Mouse (Mus musculus) heart, embryonic 12.5 days (tissue): ENCODE measurements around the gene Rnpepl1. TPM values are rescaled to one million over a fixed set of nuclear protein-coding genes. Genes with fewer than 3 reads are reported as not detected.

Experiments
- ATAC-seq: fragments of 200-750 bp; cut with Nextera tagmentation; 2 replicates; pipeline ENCODE4 v1.8.0; 2017; ENCODE audit warnings: moderate TSS enrichment, moderate library complexity; ENCODE audit not compliant: insufficient number of reproducible peaks, low FRiP score
- H3K27ac ChIP-seq: fragments of 300-500 bp; sonication (generic); 2 replicates; pipeline ENCODE4 v1.5.1; 2016; ENCODE audit warnings: mild to moderate bottlenecking, moderate library complexity; ENCODE audit not compliant: poor library complexity, severe bottlenecking
- H3K27me3 ChIP-seq: fragments of 300-500 bp; sonication (generic); replicated peaks from 2 replicates; pipeline ENCODE4 v1.6.1; 2016; ENCODE audit warnings: mild to moderate bottlenecking, moderate library complexity
- H3K36me3 ChIP-seq: fragments of 300-500 bp; sonication (generic); 2 replicates; pipeline ENCODE4 v1.6.1; 2016; ENCODE audit warnings: mild to moderate bottlenecking, moderate library complexity
- H3K4me1 ChIP-seq: fragments of 300-500 bp; sonication (generic); replicated peaks from 2 replicates; pipeline ENCODE4 v1.6.1; 2016; ENCODE audit warnings: mild to moderate bottlenecking
- H3K4me2 ChIP-seq: fragments of 300-500 bp; sonication (generic); 2 replicates; pipeline ENCODE4 v1.6.1; 2016; ENCODE audit warnings: mild to moderate bottlenecking, moderate library complexity
- H3K4me3 ChIP-seq: fragments of 300-500 bp; sonication (generic); 2 replicates; pipeline ENCODE4 v1.5.1; 2016; ENCODE audit warnings: mild to moderate bottlenecking
- H3K9ac ChIP-seq: fragments of 300-500 bp; sonication (generic); 2 replicates; pipeline ENCODE4 v1.6.1; 2016; ENCODE audit warnings: mild to moderate bottlenecking, moderate library complexity
- H3K9me3 ChIP-seq: fragments of 300-500 bp; sonication (generic); replicated peaks from 2 replicates; pipeline ENCODE4 v1.6.1; 2016; ENCODE audit warnings: mild to moderate bottlenecking, moderate library complexity
- WGBS: fragments of 180-500 bp; shearing (Covaris S2); methylation state at CpG from one replicate; pipeline ENCODE4 v1.1.7; 2016; 5-methylcytosine and 5-hydroxymethylcytosine counted together
- polyA plus RNA-seq: library from polyadenylated mRNA; unstranded; fragments of >200 nt; fragmentation: Nextera tagmentation; extraction: Ambion mirVana; gene quantifications from 2 replicates; pipeline ENCODE4 v1.2.1, GENCODE M21; 2016

Gene Rnpepl1
- polyA plus RNA-seq, 1 experiment from 2014 or later: 38.9 TPM

DNA sequence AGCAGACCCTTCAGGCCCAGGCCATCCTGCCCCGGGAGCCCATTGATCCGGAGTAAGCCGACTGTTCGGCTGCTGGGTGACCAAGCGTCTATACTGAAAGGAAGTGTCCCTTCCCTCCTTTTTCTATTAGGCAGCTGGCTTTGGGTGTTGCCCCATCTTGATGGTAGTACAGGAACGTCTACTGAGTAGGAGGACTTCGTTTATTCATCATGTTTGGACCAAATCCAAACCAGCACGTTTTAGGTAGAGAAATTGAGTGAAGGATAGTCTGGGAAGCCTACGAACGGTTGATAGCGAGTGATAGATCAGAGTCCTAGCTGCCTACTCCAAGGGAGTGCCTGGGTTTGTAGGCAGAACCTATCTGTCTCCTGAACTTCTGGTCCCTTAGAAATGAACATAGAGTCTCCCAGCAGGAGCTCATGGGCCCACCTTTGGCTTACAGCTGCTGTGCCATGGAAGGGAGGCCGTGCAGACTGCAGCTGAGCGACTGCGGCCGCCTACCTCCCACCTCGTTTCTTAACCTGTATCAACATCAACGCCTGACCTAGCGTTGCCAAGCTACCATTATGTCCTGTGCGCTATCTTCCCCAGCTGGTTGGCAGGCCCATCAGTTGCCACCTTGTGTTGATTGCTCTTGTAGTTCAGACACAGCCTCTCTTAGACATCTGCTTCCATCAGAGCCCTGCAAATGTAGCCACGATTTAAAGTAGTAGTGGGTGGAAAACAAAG, 2.8 kb upstream of the Rnpepl1 start:
- Histone ChIP-seq H3K27ac (no peak overlapping the region), H3K9me3 (no peaks in the 10 kb centered on the region), H3K4me3 (peak overlapping the region; percentile 74), H3K27me3 (0 out of 2 replicates have a peak, but pooled peaks cover 4% of the 10 kb centered on the region), H3K4me2 (peak overlapping the region; percentile 77), H3K36me3 (no peaks in the 10 kb centered on the region), H3K9ac (0 out of 2 replicates have a peak overlapping the region, but pooled peaks have one; percentile 62), H3K4me1 (peaks cover 35% of the 10 kb centered on the region)
- ATAC-seq: no peak
- WGBS: 41% methylated on average over 20 of the region's 20 CpGs

DNA sequence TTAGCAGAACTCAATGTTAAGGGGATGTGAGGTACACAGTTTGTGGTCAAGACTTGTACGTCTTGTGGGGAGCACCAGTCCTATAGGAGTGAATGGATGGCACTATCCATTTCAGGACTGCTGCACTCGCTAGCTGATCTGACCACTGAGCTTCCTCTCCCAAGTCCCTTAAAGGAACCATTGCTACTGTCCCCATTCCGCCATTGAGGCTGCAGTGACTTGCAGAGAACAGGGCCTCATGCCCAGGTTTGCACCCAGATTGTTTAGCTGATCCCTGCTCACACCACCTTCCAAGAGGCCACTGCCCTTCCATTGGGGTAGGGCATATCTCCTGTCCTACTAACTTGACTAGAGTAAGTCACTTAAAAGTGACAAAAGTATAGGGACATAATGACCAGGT, 1.9 kb upstream of the Rnpepl1 start:
- Histone ChIP-seq H3K27ac (no peak overlapping the region), H3K4me2 (no peak overlapping the region), H3K4me1 (peaks cover 32% of the 10 kb centered on the region), H3K4me3 (no peak overlapping the region), H3K9me3 (no peaks in the 10 kb centered on the region), H3K36me3 (no peaks in the 10 kb centered on the region), H3K9ac (no peak overlapping the region), H3K27me3 (0 out of 2 replicates have a peak, but pooled peaks cover 4% of the 10 kb centered on the region)
- WGBS: 87% methylated on average over 3 of the region's 3 CpGs
- no peak for ATAC-seq

GRCm38 (mm10) chr1:92909068-92909467, 1.5 kb upstream of the Rnpepl1 start:
- H3K4me1 ChIP-seq: peaks cover 32% of the 10 kb centered on the region
- H3K9ac ChIP-seq: no peak overlapping the region
- H3K27me3 ChIP-seq: 0 out of 2 replicates have a peak, but pooled peaks cover 4% of the 10 kb centered on the region
- no peak for ATAC-seq
- peaks cover 4% of the 10 kb centered on the region; the same call in 1 of the 2 replicates for H3K36me3 ChIP-seq
- no peak overlapping the region for H3K4me2 ChIP-seq
- no peak overlapping the region for H3K27ac ChIP-seq
- WGBS: 67% methylated on average over 4 of the region's 4 CpGs
- no peak overlapping the region for H3K4me3 ChIP-seq
- no peaks in the 10 kb centered on the region for H3K9me3 ChIP-seq

- peak overlapping the region; percentile 83 for H3K27ac ChIP-seq
- H3K4me3 ChIP-seq: peak overlapping the region; percentile 83
- H3K36me3 ChIP-seq: peaks cover 24% of the 10 kb centered on the region
- WGBS: 4% methylated on average over 74 of the region's 85 CpGs
- H3K27me3 ChIP-seq: no peaks in the 10 kb centered on the region
- peaks cover 32% of the 10 kb centered on the region for H3K4me1 ChIP-seq
- H3K4me2 ChIP-seq: peak overlapping the region; percentile 92
- peak; percentile 43; the same call in 1 of the 2 replicates for ATAC-seq
- no peaks in the 10 kb centered on the region for H3K9me3 ChIP-seq
- peak overlapping the region; percentile 95 for H3K9ac ChIP-seq
These were observed 540 bp downstream of the Rnpepl1 start for GRCm38 (mm10) chr1:92910925-92911720.

DNA sequence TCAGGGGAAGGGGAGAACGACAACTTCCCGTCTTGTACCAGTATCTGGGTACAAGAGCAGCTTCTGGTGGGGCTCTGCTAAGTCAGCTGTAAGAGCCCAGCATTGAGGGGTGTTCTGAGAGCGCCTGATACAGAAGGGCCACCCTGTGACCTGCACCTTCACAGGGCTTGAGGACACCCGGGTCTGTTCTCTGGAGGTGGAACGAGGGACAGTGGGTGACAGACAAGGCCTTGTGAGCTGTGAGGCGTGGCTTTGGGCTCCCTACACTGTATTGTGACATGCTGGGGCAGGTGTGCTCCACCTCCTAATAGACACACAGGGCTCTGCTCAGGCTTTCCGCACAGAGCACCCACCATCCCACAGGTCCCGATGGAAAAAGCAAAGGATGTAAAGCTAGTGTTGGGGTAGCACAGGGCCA, 1.1 kb downstream of the Rnpepl1 start:
- H3K4me3 ChIP-seq: peak overlapping the region; percentile 83
- H3K4me2 ChIP-seq: peak overlapping the region; percentile 92
- H3K27ac ChIP-seq: no peak overlapping the region
- H3K4me1 ChIP-seq: peaks cover 32% of the 10 kb centered on the region
- peaks cover 30% of the 10 kb centered on the region for H3K36me3 ChIP-seq
- no peaks in the 10 kb centered on the region for H3K27me3 ChIP-seq
- WGBS: 40% methylated on average over 8 of the region's 8 CpGs
- peak overlapping the region; percentile 95 for H3K9ac ChIP-seq
- no peak for ATAC-seq
- no peaks in the 10 kb centered on the region for H3K9me3 ChIP-seq

DNA sequence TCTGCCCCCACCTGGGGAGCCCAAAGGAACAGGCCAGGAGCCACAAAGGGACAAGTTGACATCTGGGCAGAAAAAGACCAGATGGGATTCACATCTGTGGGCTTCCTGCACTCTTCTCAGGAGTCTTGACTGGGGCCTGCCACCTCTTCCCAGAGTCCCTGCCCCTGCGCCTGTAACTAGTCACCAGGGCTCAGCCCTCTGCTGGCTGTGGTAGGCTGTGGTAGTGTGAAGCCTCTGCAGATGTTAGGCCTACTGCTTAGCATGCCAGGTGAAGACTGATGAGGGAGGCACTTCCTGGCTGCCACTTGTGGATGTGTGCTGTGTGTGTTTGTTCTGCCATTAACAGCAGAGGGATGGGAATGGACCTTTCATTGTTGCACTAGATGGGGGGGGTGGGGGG, 1.7 kb downstream of the Rnpepl1 start:
- WGBS: 56% methylated on average over 1 of the region's 1 CpGs
- ATAC-seq: no peak
- H3K9ac ChIP-seq: peak overlapping the region; percentile 95
- no peaks in the 10 kb centered on the region for H3K27me3 ChIP-seq
- H3K9me3 ChIP-seq: no peaks in the 10 kb centered on the region
- peak overlapping the region; percentile 92 for H3K4me2 ChIP-seq
- H3K27ac ChIP-seq: no peak overlapping the region
- H3K4me1 ChIP-seq: peaks cover 32% of the 10 kb centered on the region
- H3K4me3 ChIP-seq: peak overlapping the region; percentile 83
- peaks cover 36% of the 10 kb centered on the region for H3K36me3 ChIP-seq

GRCm38 (mm10) chr1:92914239-92914638, 3.7 kb downstream of the Rnpepl1 start:
- no peak overlapping the region for H3K9ac ChIP-seq
- peaks cover 55% of the 10 kb centered on the region for H3K36me3 ChIP-seq
- H3K4me2 ChIP-seq: no peak overlapping the region
- ATAC-seq: no peak
- WGBS: 70% methylated on average over 4 of the region's 4 CpGs
- no peaks in the 10 kb centered on the region for H3K9me3 ChIP-seq
- no peak overlapping the region for H3K27ac ChIP-seq
- H3K4me1 ChIP-seq: peaks cover 25% of the 10 kb centered on the region
- no peaks in the 10 kb centered on the region for H3K27me3 ChIP-seq
- H3K4me3 ChIP-seq: no peak overlapping the region

DNA sequence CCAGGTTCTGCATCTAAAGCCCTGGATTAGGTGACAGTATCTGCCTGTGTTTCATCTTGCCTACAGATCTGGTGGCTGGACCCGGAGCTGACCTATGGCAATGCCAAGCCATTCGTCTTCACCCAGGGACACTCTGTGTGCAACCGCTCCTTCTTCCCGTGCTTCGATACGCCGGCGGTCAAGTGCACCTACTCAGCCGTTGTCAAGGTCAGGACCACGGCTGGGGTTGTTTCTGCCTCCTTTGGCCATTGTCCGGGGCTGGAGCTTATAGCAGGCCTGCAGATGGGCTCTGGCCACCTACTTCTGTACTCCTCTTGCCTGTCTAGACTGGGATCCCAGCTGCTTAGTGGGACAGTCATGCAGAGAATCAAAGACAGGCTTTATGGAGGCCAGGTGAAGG, 4.4 kb downstream of the Rnpepl1 start:
- H3K27me3 ChIP-seq: no peaks in the 10 kb centered on the region
- H3K9me3 ChIP-seq: no peaks in the 10 kb centered on the region
- ATAC-seq: no peak
- H3K4me2 ChIP-seq: no peak overlapping the region
- 94% methylated on average over 11 of the region's 11 CpGs for WGBS
- no peak overlapping the region for H3K9ac ChIP-seq
- H3K4me3 ChIP-seq: no peak overlapping the region
- H3K27ac ChIP-seq: no peak overlapping the region
- H3K4me1 ChIP-seq: peaks cover 19% of the 10 kb centered on the region
- H3K36me3 ChIP-seq: peaks cover 63% of the 10 kb centered on the region

DNA sequence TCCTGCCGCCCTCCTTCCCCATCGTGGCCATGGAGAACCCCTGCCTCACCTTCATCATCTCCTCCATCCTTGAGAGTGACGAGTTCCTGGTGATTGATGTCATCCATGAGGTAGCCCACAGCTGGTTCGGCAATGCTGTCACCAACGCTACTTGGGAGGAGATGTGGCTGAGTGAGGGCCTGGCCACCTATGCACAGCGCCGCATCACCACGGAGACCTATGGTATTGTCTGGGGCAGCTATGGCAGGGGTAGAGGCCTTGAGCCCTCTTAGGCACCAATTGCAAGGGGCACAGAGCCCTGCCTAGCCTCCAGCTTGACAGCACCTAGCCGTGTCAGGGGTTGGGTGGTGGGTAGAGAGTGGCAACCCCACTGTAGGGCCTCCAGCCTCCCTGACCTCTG, 6.1 kb downstream of the Rnpepl1 start:
- Histone ChIP-seq H3K9me3 (no peaks in the 10 kb centered on the region), H3K9ac (no peak overlapping the region), H3K27me3 (no peaks in the 10 kb centered on the region), H3K4me3 (no peak overlapping the region), H3K36me3 (peaks cover 75% of the 10 kb centered on the region), H3K4me1 (peaks cover 22% of the 10 kb centered on the region), H3K27ac (no peak overlapping the region), H3K4me2 (no peak overlapping the region)
- WGBS: 90% methylated on average over 9 of the region's 9 CpGs
- ATAC-seq: no peak

GRCm38 (mm10) chr1:92919151-92919550, 8.6 kb downstream of the Rnpepl1 start:
- 94% methylated on average over 11 of the region's 11 CpGs for WGBS
- Histone ChIP-seq H3K4me3 (no peak overlapping the region), H3K27ac (no peak overlapping the region), H3K36me3 (peaks cover 71% of the 10 kb centered on the region), H3K4me2 (no peak overlapping the region), H3K9ac (no peak overlapping the region), H3K27me3 (no peaks in the 10 kb centered on the region), H3K9me3 (no peaks in the 10 kb centered on the region), H3K4me1 (0 out of 2 replicates have a peak, but pooled peaks cover 10% of the 10 kb centered on the region)
- ATAC-seq: no peak

GRCm38 (mm10) chr1:92919775-92920174, 9.2 kb downstream of the Rnpepl1 start:
- Histone ChIP-seq H3K9ac (no peak overlapping the region), H3K4me1 (0 out of 2 replicates have a peak, but pooled peaks cover 10% of the 10 kb centered on the region), H3K27me3 (no peaks in the 10 kb centered on the region), H3K27ac (no peak overlapping the region), H3K4me2 (no peak overlapping the region), H3K36me3 (peaks cover 64% of the 10 kb centered on the region), H3K9me3 (no peaks in the 10 kb centered on the region), H3K4me3 (no peak overlapping the region)
- no peak for ATAC-seq
- 84% methylated on average over 12 of the region's 12 CpGs for whole genome bisulfite sequencing
